Mouse (Mus musculus): ENCODE data around the gene Nxf3. TPM values are rescaled to one million over a fixed set of nuclear protein-coding genes. Genes with fewer than 3 reads are reported as not detected.

The Nxf3 gene
- polyA plus RNA-seq, 1 experiment from 2014 or later, result 0.25 TPM

GRCm38 (mm10) chrX:136030331-136030730, 54.7 kb downstream of the Nxf3 start:
- Histone ChIP-seq H3K4me1 (replicated peaks; ENCODE audit: control insufficient read depth, insufficient read depth, low read length) (no peaks in the 10 kb centered on the region), H3K36me3 (ENCODE audit: control insufficient read depth, insufficient read depth, low read length) (no peaks in the 10 kb centered on the region), H3K27ac (ENCODE audit: low read depth, low read length) (no peak overlapping the region), H3K4me3 (ENCODE audit: low read depth, low read length) (no peak overlapping the region), H3K9ac (ENCODE audit: low read depth, low read length) (no peak overlapping the region), H3K27me3 (replicated peaks; ENCODE audit: control insufficient read depth, insufficient read depth, low read length) (peaks cover 5% of the 10 kb centered on the region; the same call in 1 of the 2 replicates), H3K4me2 (no peak overlapping the region), H3K9me3 (ENCODE audit: control insufficient read depth, low read length) (no peaks in the 10 kb centered on the region)
- ATAC-seq (replicated peaks; ENCODE audit: low FRiP score) (no peak), DNase-seq (ENCODE audit: low spot score) (no peak)
- WGBS, result 89% methylated on average over 1 of the region's 1 CpGs

Other genes starting within 250 kb of the Nxf3 start
- gene Gprasp2, start 246.2 kb downstream of the Nxf3 start, polyA plus RNA-seq (2014; fragmentation: Nextera tagmentation; extraction: Ambion mirVana), result 6.5 and 8.9 TPM in 2 replicates
- 51.6 and 58.6 TPM in 2 replicates for gene Arxes2, start 91.4 kb downstream of the Nxf3 start, polyA plus RNA-seq (2014; fragmentation: Nextera tagmentation; extraction: Ambion mirVana)
- gene Arxes1, start 51.9 kb downstream of the Nxf3 start, polyA plus RNA-seq (2014; fragmentation: Nextera tagmentation; extraction: Ambion mirVana), result 29.4 and 32.8 TPM in 2 replicates
- 260 and 268 TPM in 2 replicates for gene Bex2, start 17.0 kb downstream of the Nxf3 start, polyA plus RNA-seq (2014; fragmentation: Nextera tagmentation; extraction: Ambion mirVana)
- gene Bex4, start 53.7 kb upstream of the Nxf3 start, polyA plus RNA-seq (2014; fragmentation: Nextera tagmentation; extraction: Ambion mirVana), result 307 and 310 TPM in 2 replicates
- gene Tceal8, start 87.1 kb upstream of the Nxf3 start, polyA plus RNA-seq (2014; fragmentation: Nextera tagmentation; extraction: Ambion mirVana), result 236 and 244 TPM in 2 replicates
- 1.2 and 1.6 TPM in 2 replicates for gene Tceal5, start 118.6 kb upstream of the Nxf3 start, polyA plus RNA-seq (2014; fragmentation: Nextera tagmentation; extraction: Ambion mirVana)
- 0.69 and 0.77 TPM in 2 replicates for gene Tceal7, start 129.5 kb upstream of the Nxf3 start, polyA plus RNA-seq (2014; fragmentation: Nextera tagmentation; extraction: Ambion mirVana)
- 195 and 210 TPM in 2 replicates for gene Bex1, start 130.3 kb upstream of the Nxf3 start, polyA plus RNA-seq (2014; fragmentation: Nextera tagmentation; extraction: Ambion mirVana)
- gene Tceal9, start 159.8 kb upstream of the Nxf3 start, polyA plus RNA-seq (2014; fragmentation: Nextera tagmentation; extraction: Ambion mirVana), result 373 and 393 TPM in 2 replicates
- gene Bex3, start 185.0 kb upstream of the Nxf3 start, polyA plus RNA-seq (2014; fragmentation: Nextera tagmentation; extraction: Ambion mirVana), result 486 and 530 TPM in 2 replicates